Mouse (Mus musculus) spleen, adult 2 months (tissue): ENCODE measurements around the gene Crkl. TPM values are rescaled to one million over a fixed set of nuclear protein-coding genes. Genes with fewer than 3 reads are reported as not detected.

Source experiments
- DNase-seq, 2 experiments: peaks; one replicate each; pipeline versions ENCODE4 v3.0.0 to v3.0.0-alpha.2; 2012 to 2021; ENCODE audit warnings: low spot score in 2 of 2, low read depth in 1 of 2
- H3K27ac ChIP-seq: fragments of 200-500 bp; 2 replicates; pipeline ENCODE4 v1.5.1; 2012; ENCODE audit warnings: low read length, inconsistent platforms; ENCODE audit not compliant: insufficient read depth
- H3K27me3 ChIP-seq: fragments of 200-500 bp; 2 replicates; pipeline ENCODE4 v1.6.1; 2012; ENCODE audit warnings: mild to moderate bottlenecking, moderate library complexity, low read length, inconsistent platforms; ENCODE audit not compliant: control insufficient read depth, insufficient read depth
- H3K36me3 ChIP-seq: fragments of 200-500 bp; 2 replicates; pipeline ENCODE4 v1.6.1; 2012; ENCODE audit warnings: mild to moderate bottlenecking, low read length, inconsistent platforms; ENCODE audit not compliant: control insufficient read depth, insufficient read depth
- H3K4me1 ChIP-seq: fragments of 200-500 bp; 2 replicates; pipeline ENCODE4 v1.6.1; 2011; ENCODE audit warnings: inconsistent platforms; ENCODE audit not compliant: control insufficient read depth, insufficient read depth, insufficient read length
- H3K4me3 ChIP-seq: fragments of 200-500 bp; 2 replicates; pipeline ENCODE4 v1.5.1; 2011; ENCODE audit warnings: mild to moderate bottlenecking, inconsistent platforms; ENCODE audit not compliant: insufficient read depth, insufficient read length; ENCODE audit errors: extremely low read depth
- CTCF ChIP-seq: fragments of 200-500 bp; IDR thresholded peaks from 2 replicates; pipeline ENCODE4 v1.5.1; 2011; ENCODE audit warnings: mild to moderate bottlenecking, inconsistent platforms; ENCODE audit not compliant: insufficient read depth, insufficient read length, insufficient replicate concordance; ENCODE audit errors: extremely low read depth
- POLR2A ChIP-seq: fragments of 200-500 bp; IDR thresholded peaks from 2 replicates; pipeline ENCODE4 v1.6.1; 2011; ENCODE audit warnings: low read depth, low read length, inconsistent platforms
- WGBS: fragments of 180-500 bp; shearing (Covaris S2); methylation state at CpG from one replicate; pipeline ENCODE4 v1.1.7; 2018; 5-methylcytosine and 5-hydroxymethylcytosine counted together
- polyA plus RNA-seq: library from polyadenylated mRNA; depleted of rRNA; stranded (reverse); fragments of >200 nt; gene quantifications from 2 replicates; pipeline ENCODE4 v1.2.3, GENCODE M21; 2012; rRNA removed

Gene Crkl
- polyA plus RNA-seq, 1 experiment, result 50.5 TPM

- WGBS, result 96% methylated on average over 13 of the region's 13 CpGs
- H3K4me3 ChIP-seq, result no peak overlapping the region
- DNase-seq, result no peak
- no peaks in the 10 kb centered on the region; the same call in 1 of the 2 replicates for H3K27me3 ChIP-seq
- peaks cover 7% of the 10 kb centered on the region for H3K4me1 ChIP-seq
- H3K27ac ChIP-seq, result no peak overlapping the region
- H3K36me3 ChIP-seq, result peaks cover 27% of the 10 kb centered on the region
- TF ChIP-seq CTCF, result no peak
- no peak for TF ChIP-seq POLR2A
These were observed 76.5 kb downstream of the Crkl start for GRCm38 (mm10) chr16:17528276-17528675.

GRCm38 (mm10) chr16:17529981-17530586 is 78.3 kb downstream of the Crkl start:
- Histone ChIP-seq H3K27me3 (no peaks in the 10 kb centered on the region; the same call in 1 of the 2 replicates), H3K27ac (peak overlapping the region; percentile 94), H3K4me3 (peak overlapping the region; percentile 86), H3K4me1 (peaks cover 7% of the 10 kb centered on the region), H3K36me3 (peaks cover 23% of the 10 kb centered on the region)
- TF ChIP-seq CTCF, result no peak
- TF ChIP-seq POLR2A, result no peak
- DNase-seq, result no peak
- 10% methylated on average over 17 of the region's 17 CpGs for WGBS

- no peaks in the 10 kb centered on the region; the same call in 1 of the 2 replicates for H3K27me3 ChIP-seq
- peaks cover 20% of the 10 kb centered on the region for H3K36me3 ChIP-seq
- WGBS, result under 1% methylated on average over 67 of the region's 67 CpGs
- TF ChIP-seq CTCF (no peak), POLR2A (peak; percentile 72)
- peak; percentile 93 to 95 for DNase-seq
- peak within 1 kb of the TSS; percentile 86 for H3K4me3 ChIP-seq
- H3K4me1 ChIP-seq, result peaks cover 7% of the 10 kb centered on the region
- peak within 1 kb of the TSS; percentile 94 for H3K27ac ChIP-seq
These were observed 79.0 kb downstream of the Crkl start, which contains the start of gene Thap7 for GRCm38 (mm10) chr16:17530640-17531288. TSS of gene Thap7 (minus strand) at chr16:17531136.

- no peak overlapping the region for H3K4me3 ChIP-seq
- WGBS, result 65% methylated on average over 4 of the region's 4 CpGs
- H3K36me3 ChIP-seq, result peaks cover 12% of the 10 kb centered on the region
- H3K27me3 ChIP-seq, result no peaks in the 10 kb centered on the region; the same call in 1 of the 2 replicates
- H3K27ac ChIP-seq, result no peak overlapping the region
- TF ChIP-seq CTCF (peak; percentile 8; the same call in 1 of the 2 replicates), POLR2A (no peak)
- DNase-seq, result peak in 1 of 2 experiments; percentile 46
- H3K4me1 ChIP-seq, result peaks cover 7% of the 10 kb centered on the region
These were observed 80.5 kb downstream of the Crkl start for GRCm38 (mm10) chr16:17532271-17532670.

GRCm38 (mm10) chr16:17532676-17533329 is 81.0 kb downstream of the Crkl start:
- H3K4me3 ChIP-seq, result no peak overlapping the region
- H3K4me1 ChIP-seq, result peaks cover 7% of the 10 kb centered on the region
- DNase-seq, result no peak
- peaks cover 7% of the 10 kb centered on the region for H3K36me3 ChIP-seq
- TF ChIP-seq CTCF (no peak), POLR2A (no peak)
- no peak overlapping the region for H3K27ac ChIP-seq
- no peaks in the 10 kb centered on the region; the same call in 1 of the 2 replicates for H3K27me3 ChIP-seq
- WGBS, result 83% methylated on average over 14 of the region's 14 CpGs

- Histone ChIP-seq H3K4me1 (peaks cover under 1% of the 10 kb centered on the region; the same call in 1 of the 2 replicates), H3K4me3 (no peak overlapping the region), H3K27ac (no peak overlapping the region), H3K27me3 (no peaks in the 10 kb centered on the region; the same call in 1 of the 2 replicates), H3K36me3 (no peaks in the 10 kb centered on the region)
- DNase-seq, result no peak
- TF ChIP-seq POLR2A (no peak), CTCF (no peak)
- 85% methylated on average over 3 of the region's 3 CpGs for WGBS
These were observed 84.8 kb downstream of the Crkl start for GRCm38 (mm10) chr16:17536584-17536983.

Other genes starting within 250 kb of the Crkl start
- 28.3 and 31.4 TPM in 2 replicates for gene Ube2l3, start 249.3 kb upstream of the Crkl start, polyA plus RNA-seq
- 0.02 and 0.07 TPM in 2 replicates for gene Rimbp3, start 243.4 kb upstream of the Crkl start, polyA plus RNA-seq
- 1.2 and 1.5 TPM in 2 replicates for gene Hic2, start 218.4 kb upstream of the Crkl start, polyA plus RNA-seq
- 20.0 and 22.9 TPM in 2 replicates for gene Tmem191c, start 175.9 kb upstream of the Crkl start, polyA plus RNA-seq
- 0.05 and 0.14 TPM in 2 replicates for gene Serpind1, start 120.6 kb upstream of the Crkl start, polyA plus RNA-seq
- gene Snap29, start 46.0 kb upstream of the Crkl start, polyA plus RNA-seq, result 7.1 and 7.3 TPM in 2 replicates
- gene Pi4ka, start 45.7 kb upstream of the Crkl start, polyA plus RNA-seq, result 49.4 and 53.5 TPM in 2 replicates
- 0.23 TPM in 2 replicates for gene Aifm3, start 37.6 kb downstream of the Crkl start, polyA plus RNA-seq
- gene Lztr1, start 56.7 kb downstream of the Crkl start, polyA plus RNA-seq, result 110 and 149 TPM in 2 replicates
- gene Thap7, start 79.1 kb downstream of the Crkl start, polyA plus RNA-seq, result 56.2 and 81.6 TPM in 2 replicates
- gene Lrrc74b, start 109.3 kb downstream of the Crkl start, polyA plus RNA-seq, result not detected in 2 replicates
- 0.15 and 0.33 TPM in 2 replicates for gene P2rx6, start 109.9 kb downstream of the Crkl start, polyA plus RNA-seq
- 4.3 and 5.1 TPM in 2 replicates for gene Slc7a4, start 131.2 kb downstream of the Crkl start, polyA plus RNA-seq
- 42.5 and 44.6 TPM in 2 replicates for gene Smpd4, start 167.4 kb downstream of the Crkl start, polyA plus RNA-seq
- 1.0 and 1.4 TPM in 2 replicates for gene Ccdc74a, start 194.5 kb downstream of the Crkl start, polyA plus RNA-seq